Mouse (Mus musculus): ENCODE measurements at regions not wholly inside any gene's neighbourhood (a gene's known extent, or its start where the extent isn't known, plus 50 kb on each side); places are given as distances from the start of the nearest gene placed in this dataset.

DNA sequence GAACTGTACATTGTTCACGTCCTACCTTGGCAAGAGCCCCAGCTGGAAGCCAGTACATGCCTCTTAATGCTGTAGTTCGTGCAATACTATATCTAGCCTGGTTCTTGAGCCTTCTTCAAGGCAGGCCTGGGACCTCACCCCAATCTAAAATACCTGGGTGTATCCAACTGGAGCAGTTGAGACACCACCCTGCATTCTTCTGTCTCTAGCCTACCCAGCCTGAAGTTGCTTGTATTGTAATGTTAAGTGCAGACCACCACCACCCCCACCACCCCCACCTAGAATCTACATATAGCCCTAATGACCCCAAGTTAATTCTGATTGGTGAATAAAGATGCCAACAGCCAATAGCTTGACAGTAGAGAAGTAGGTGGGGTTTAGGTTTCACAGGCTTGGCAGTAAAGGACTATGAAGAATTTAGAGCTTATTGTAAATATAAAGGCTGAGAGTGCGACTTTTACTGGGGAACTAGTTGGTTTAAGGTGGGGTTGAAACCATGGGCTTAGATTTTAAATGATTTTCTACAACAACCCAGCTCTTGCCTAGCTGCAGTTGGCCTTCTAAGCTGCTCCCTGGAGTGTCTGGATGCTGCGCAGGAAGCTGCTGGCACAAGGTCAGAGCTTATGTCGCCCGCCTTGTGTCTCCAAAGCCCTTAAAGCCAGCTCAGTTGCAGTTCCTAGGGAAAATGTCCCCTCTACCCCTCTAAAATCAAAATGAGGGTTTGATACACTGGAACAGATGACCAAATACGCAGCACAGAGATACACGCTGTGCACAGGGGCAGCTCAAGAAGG lies 109.2 kb downstream of the Tmem17 start:
- peak in 1 of 2 experiments; percentile 21 for DNase-seq

- DNase-seq = no peak
These were observed 110.0 kb downstream of the Tmem17 start for GRCm38 (mm10) chr11:22621868-22622267.

GRCm38 (mm10) chr11:22622496-22622997 lies 110.7 kb downstream of the Tmem17 start:
- no peak for DNase-seq

- DNase-seq = no peak
These were observed 114.5 kb downstream of the Tmem17 start for GRCm38 (mm10) chr11:22626407-22626806.

DNA sequence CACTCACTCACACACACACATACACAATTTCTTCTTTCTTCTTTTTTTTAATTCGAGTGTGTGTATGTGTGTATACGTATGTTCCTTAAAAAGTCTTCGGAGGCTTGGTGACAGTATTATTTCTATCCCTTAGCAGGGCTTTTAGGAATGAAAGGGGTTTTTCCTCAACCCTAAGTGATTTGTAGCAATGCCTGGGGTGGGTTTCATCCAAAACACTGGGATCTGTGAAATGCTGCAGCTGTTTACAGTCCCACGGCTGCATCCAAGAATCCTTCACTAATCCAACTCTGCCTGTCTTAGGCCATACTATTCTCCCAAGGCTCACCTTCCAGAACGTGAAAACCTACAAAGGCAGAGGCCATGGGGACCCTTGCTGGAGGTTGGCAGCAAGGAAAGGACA lies 116.6 kb downstream of the Tmem17 start:
- no peak for DNase-seq

DNA sequence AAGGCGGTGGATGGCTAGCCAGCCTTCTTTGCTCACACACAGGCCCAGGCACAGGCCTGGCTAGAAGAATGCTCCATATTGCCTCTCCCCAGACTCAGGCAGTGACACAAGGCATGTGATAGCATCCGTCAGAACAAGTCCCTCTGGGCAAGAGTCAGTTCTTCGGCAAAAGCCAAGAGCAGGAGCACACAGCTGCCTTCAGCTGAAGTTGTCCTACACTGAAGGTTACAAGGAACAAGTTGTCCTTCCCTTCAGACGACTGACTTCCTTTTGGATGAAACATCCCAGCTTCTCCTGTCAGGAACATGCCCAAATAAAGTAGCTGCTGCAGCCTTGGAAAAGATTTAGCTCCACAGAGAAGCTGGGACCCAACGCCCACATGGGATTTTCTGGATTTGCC lies 117.1 kb downstream of the Tmem17 start:
- DNase-seq = no peak

DNA sequence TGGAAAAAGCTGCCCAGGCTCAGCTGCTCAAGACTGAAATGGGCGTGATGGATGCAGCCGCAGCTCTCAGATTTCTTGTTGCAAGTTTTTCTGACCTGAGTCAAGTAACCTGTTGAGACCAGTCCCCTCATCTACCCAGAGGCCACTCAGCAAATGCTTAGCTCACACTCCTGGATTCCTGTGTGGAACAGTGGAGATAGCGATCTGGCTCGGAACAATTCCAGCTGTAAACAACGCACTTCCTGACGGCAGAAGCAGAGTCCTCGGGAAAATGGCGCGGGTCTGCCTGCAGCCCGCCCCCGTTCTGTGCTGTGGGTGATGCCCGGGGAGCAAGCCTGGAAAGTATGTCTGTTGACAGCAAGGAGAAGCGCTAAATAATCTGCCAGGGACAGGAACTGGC lies 117.7 kb downstream of the Tmem17 start:
- DNase-seq = no peak

DNA sequence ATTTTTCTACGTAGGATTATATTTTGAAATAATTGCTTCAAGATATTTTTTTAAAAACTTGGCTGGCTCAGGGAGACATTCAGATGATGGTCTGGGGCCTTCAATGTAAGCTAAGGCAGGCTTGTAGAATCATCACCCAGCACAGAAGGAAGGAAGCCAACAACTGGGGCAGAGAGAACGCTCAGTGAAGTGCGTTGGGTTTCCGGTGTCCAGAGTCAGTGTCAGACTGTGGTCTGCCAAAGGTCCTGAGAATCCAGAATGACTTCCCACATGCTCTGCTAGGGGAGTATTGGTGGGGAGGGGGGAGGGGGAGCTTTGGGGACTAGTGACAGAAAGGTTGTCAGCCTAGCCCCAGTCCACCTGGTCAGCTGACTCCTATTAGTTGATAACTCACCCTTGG lies 118.1 kb downstream of the Tmem17 start:
- DNase-seq = no peak

- no peak for DNase-seq
These were observed 119.1 kb downstream of the Tmem17 start for GRCm38 (mm10) chr11:22630982-22631381.

- peak in 1 of 2 experiments; percentile 20 for DNase-seq
These were observed 119.9 kb downstream of the Tmem17 start for GRCm38 (mm10) chr11:22631606-22632313.

- no peak for DNase-seq
These were observed 120.4 kb downstream of the Tmem17 start for GRCm38 (mm10) chr11:22632314-22632700.

GRCm38 (mm10) chr11:22632988-22633387 lies 121.1 kb downstream of the Tmem17 start:
- DNase-seq = no peak

DNA sequence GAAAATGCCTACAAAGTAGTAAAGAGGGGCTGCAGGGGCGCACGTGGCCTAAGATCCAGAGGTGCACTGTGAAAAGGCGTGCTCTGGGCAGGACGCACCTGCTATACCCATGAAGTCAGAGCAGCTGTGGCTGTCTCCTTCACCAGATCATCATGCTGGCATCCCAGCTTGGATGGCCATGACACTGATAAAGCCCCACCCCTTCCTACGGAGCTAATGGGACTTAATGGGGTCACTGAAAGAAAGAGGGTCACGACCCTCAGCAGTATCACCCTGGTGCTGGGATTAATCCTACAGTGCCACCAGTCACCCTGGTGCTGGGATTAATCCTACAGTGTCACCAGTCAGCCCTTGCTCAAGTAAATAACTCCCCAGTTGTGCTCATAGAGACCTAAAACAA lies 122.1 kb downstream of the Tmem17 start:
- DNase-seq = no peak

DNA sequence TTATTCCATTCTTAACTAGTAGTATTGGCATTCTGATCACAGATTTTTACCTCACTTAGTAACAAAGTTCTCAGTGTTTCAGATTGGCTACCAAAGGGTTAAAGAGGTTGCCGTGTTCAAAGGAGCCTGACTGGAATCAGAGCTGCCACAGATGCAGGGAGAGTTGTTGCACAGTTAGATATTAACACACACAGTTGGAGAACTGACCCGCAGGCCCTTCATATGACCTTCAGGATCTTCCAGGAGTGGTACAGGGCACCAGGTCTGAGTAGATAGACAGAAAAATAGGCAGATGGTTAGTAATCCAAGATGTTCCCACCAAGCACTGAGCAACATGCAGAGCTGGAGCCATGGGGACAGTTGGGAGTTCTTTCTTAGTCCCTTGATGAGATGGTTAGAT lies 123.1 kb downstream of the Tmem17 start:
- DNase-seq = no peak

- no peak for DNase-seq
These were observed 124.4 kb downstream of the Tmem17 start for GRCm38 (mm10) chr11:22636321-22636720.

GRCm38 (mm10) chr11:22636761-22637557 lies 125.1 kb downstream of the Tmem17 start:
- no peak for DNase-seq

- DNase-seq = no peak
These were observed 126.3 kb downstream of the Tmem17 start for GRCm38 (mm10) chr11:22638171-22638570.

DNA sequence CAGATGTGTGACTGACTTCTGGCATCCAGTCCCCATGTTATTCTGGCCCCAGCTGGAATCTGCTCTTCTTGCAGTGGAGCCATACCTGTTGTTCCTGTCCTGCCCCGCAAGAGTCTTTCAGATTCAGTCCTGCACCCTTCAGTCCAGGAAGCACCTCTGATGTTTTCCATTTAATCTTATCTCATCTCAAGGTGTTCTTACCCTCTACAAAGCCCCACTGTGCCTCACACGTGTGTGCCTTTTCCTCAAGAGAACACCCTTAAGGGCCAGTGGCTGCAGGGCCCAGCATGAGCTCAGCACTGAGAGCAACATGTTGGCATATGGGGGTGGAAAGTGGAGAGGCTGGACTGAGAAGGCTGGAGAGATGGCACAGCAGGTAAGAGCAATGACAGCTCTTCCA lies 126.8 kb downstream of the Tmem17 start:
- DNase-seq = no peak

GRCm38 (mm10) chr11:22640371-22640990 lies 128.6 kb downstream of the Tmem17 start:
- no peak for DNase-seq

GRCm38 (mm10) chr11:22641450-22641849 lies 129.6 kb downstream of the Tmem17 start:
- no peak for DNase-seq

GRCm38 (mm10) chr11:22644010-22644625 lies 132.2 kb downstream of the Tmem17 start:
- no peak for DNase-seq

- DNase-seq = no peak
These were observed 133.0 kb downstream of the Tmem17 start for GRCm38 (mm10) chr11:22644877-22645276.
